Mouse (Mus musculus): ENCODE data around the gene Caskin1. TPM values are rescaled to one million over a fixed set of nuclear protein-coding genes. Genes with fewer than 3 reads are reported as not detected.

The Caskin1 gene
- polyA plus RNA-seq, 1 experiment from 2014 or later, result 14.8 TPM

DNA sequence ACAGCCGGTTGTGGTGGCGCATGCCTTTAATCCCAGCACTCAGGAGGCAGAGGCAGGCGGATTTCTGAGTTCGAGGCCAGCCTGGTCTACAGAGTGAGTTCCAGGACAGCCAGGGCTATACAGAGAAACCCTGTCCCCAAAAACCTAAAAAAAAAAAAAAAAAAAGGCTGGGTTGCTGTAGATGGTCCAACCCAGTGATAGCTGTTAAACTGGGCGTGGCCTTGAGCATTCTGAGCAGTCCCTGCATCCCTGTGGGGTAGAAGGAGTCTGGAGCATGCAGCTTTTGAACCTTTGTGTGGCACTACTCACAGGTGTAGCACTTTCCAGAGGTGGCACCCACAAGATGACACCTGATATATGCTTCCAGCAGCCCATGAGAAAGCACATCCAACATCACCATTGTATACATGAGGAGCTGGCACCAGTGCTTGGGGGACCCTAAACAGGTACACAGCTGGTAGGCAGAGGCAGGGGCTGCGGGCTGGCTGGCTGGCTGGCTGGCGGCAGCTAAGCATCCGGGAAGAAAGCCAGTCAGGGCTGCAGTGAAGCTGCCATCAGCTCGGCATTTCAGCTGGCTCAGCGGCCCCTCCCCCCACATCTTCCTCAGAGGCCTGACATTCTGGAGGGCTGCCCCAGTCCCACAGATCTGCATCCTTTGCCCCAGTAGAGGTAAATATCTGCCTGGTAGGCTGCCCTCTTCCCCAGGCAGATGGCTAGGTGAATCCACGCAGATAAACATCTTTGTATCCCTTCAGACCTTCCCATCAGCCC is 3.1 kb upstream of the Caskin1 start:
- WGBS, result 47% methylated on average over 11 of the region's 11 CpGs
- H3K9me3 ChIP-seq, result no peaks in the 10 kb centered on the region
- peak overlapping the region; percentile 6; the same call in 1 of the 2 replicates for H3K4me2 ChIP-seq
- no peak for ATAC-seq (ENCODE audit: low FRiP score)
- peaks cover 30% of the 10 kb centered on the region for H3K4me1 ChIP-seq
- peaks cover 15% of the 10 kb centered on the region for H3K27me3 ChIP-seq
- peak overlapping the region; percentile 53; the same call in 1 of the 2 replicates for H3K27ac ChIP-seq
- H3K9ac ChIP-seq, result peak overlapping the region; percentile 29; the same call in 1 of the 2 replicates
- no peaks in the 10 kb centered on the region for H3K36me3 ChIP-seq (replicated peaks)
- H3K4me3 ChIP-seq (replicated peaks), result no peak overlapping the region

DNA sequence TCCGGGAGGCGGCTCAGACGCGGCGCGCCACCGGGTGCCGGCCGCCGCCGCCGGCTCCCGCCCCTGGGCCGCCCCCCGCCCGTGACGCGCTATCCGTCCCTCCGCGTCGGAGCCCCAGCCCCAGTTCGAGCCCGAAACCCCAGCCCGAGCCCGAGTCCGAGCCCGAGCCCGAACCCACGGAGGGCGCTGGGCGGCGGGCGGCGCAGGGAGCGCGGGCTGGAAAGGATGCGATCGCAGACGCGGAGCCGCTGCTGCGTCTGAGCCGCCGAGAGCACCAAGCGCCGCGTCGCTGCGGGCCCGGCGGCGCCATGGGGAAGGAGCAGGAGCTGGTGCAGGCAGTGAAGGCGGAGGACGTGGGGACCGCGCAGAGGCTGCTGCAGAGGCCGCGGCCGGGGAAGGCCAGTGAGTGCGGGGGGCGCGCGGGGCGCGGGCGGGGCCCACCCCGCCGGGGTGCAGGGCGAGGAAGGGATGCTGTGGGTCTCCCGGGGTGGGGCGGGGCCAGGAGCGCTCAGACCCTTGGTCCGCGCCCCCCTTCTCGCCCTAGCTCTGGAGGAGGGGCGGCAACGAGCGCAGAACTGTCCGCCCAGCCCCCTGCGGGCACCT is 362 bp downstream of the Caskin1 start:
- under 1% methylated on average over 54 of the region's 81 CpGs for WGBS
- H3K4me2 ChIP-seq, result peak overlapping the region; percentile 92
- peak overlapping the region; percentile 90 for H3K27ac ChIP-seq
- H3K4me3 ChIP-seq (replicated peaks), result peak overlapping the region; percentile 88
- peaks cover 40% of the 10 kb centered on the region for H3K4me1 ChIP-seq
- peak; percentile 82 for ATAC-seq (ENCODE audit: low FRiP score)
- no peaks in the 10 kb centered on the region for H3K9me3 ChIP-seq
- no peaks in the 10 kb centered on the region for H3K36me3 ChIP-seq (replicated peaks)
- H3K27me3 ChIP-seq, result peaks cover 15% of the 10 kb centered on the region
- peak overlapping the region; percentile 90 for H3K9ac ChIP-seq

GRCm38 (mm10) chr17:24489265-24490030 is 1.0 kb downstream of the Caskin1 start:
- Histone ChIP-seq H3K9ac (peak overlapping the region; percentile 90), H3K36me3 (replicated peaks) (no peaks in the 10 kb centered on the region), H3K27ac (peak overlapping the region; percentile 90), H3K4me2 (peak overlapping the region; percentile 92), H3K9me3 (no peaks in the 10 kb centered on the region), H3K4me3 (replicated peaks) (peak overlapping the region; percentile 88), H3K4me1 (peaks cover 40% of the 10 kb centered on the region), H3K27me3 (peaks cover 15% of the 10 kb centered on the region)
- ATAC-seq (ENCODE audit: low FRiP score), result peak; percentile 39
- 22% methylated on average over 18 of the region's 19 CpGs for WGBS

GRCm38 (mm10) chr17:24490399-24490798 is 2.0 kb downstream of the Caskin1 start:
- no peak for ATAC-seq (ENCODE audit: low FRiP score)

DNA sequence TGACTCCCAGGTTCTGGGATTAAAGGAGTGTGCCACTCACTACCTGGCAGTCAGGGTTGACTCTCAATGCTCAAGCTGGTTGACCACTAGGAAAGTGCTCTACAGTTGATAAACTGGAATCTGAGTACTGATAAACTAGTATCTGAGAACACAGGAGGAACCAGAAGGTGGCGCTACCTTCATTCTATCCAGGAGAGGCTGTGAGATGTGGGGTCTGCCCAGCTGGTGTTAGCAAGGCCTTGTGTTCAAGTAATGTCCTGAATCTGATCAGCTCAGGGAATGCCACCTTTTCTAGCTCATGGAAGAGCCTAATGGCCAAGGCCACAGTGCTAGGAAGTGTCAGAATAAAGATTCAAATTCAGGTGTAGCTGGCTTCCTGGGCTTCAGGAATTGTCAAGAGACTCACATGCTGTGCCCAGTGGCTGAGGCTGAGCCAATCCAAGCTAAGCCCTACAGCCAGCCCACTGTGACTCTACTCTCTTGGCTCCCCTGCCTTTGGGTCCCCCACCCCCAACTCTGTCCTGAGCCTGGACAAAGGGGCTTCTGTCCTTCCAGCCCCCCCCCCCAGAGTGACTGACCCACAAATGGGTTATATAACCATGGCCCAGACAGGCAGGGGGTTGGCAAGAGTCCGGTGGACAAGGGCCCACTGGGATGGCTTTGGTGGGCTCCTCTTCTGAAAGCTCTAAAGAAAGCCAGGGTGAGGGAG is 6.4 kb downstream of the Caskin1 start:
- Histone ChIP-seq H3K4me1 (peaks cover 16% of the 10 kb centered on the region), H3K27ac (0 out of 2 replicates have a peak overlapping the region, but pooled peaks have one; percentile 8), H3K4me2 (no peak overlapping the region), H3K9me3 (no peaks in the 10 kb centered on the region), H3K9ac (no peak overlapping the region), H3K4me3 (replicated peaks) (no peak overlapping the region), H3K27me3 (peaks cover 2% of the 10 kb centered on the region; the same call in 1 of the 2 replicates), H3K36me3 (replicated peaks) (peaks cover 38% of the 10 kb centered on the region)
- WGBS, result 38% methylated on average over 2 of the region's 2 CpGs
- no peak for ATAC-seq (ENCODE audit: low FRiP score)

More at GRCm38 (mm10) chr17:24490399-24490798, 2.0 kb downstream of the Caskin1 start:
- Histone ChIP-seq H3K36me3 (replicated peaks) (no peaks in the 10 kb centered on the region), H3K4me2 (peak overlapping the region; percentile 92), H3K27ac (peak overlapping the region; percentile 90), H3K9me3 (no peaks in the 10 kb centered on the region), H3K9ac (no peak overlapping the region), H3K4me1 (peaks cover 36% of the 10 kb centered on the region), H3K27me3 (peaks cover 15% of the 10 kb centered on the region), H3K4me3 (replicated peaks) (0 out of 2 replicates have a peak overlapping the region, but pooled peaks have one; percentile 2)
- WGBS, result 68% methylated on average over 4 of the region's 4 CpGs

- Histone ChIP-seq H3K9ac (no peak overlapping the region), H3K4me3 (replicated peaks) (no peak overlapping the region)
- 72% methylated on average over 3 of the region's 3 CpGs for WGBS
Measured at GRCm38 (mm10) chr17:24495443-24495842, 7.0 kb downstream of the Caskin1 start.

DNA sequence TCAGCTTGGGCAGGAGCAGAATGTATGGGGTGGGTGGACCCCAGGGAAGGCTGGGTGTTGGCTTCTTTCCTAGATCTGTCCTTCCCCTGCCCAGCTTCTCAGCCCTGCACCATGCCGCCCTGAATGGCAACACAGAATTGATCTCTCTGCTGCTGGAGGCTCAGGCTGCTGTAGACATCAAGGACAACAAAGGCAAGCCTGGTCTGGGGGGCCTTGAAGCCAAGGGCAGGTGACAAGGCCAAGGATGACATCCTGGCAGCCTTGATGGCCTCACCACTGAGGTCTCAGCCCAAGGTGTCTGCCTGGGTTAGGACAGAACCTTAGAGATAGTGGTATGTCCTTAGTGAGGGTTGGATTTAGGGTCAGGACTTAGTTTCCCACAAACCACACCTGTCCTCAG is 7.6 kb downstream of the Caskin1 start:
- WGBS, result 100% methylated on average over 1 of the region's 1 CpGs
- H3K9ac ChIP-seq, result no peak overlapping the region
- no peak overlapping the region for H3K27ac ChIP-seq
- H3K36me3 ChIP-seq (replicated peaks), result peaks cover 50% of the 10 kb centered on the region
- H3K9me3 ChIP-seq, result no peaks in the 10 kb centered on the region
- H3K4me3 ChIP-seq (replicated peaks), result no peak overlapping the region
- H3K4me1 ChIP-seq, result peaks cover 4% of the 10 kb centered on the region; the same call in 1 of the 2 replicates
- H3K27me3 ChIP-seq, result no peaks in the 10 kb centered on the region
- no peak for ATAC-seq (ENCODE audit: low FRiP score)
- H3K4me2 ChIP-seq, result no peak overlapping the region

More at GRCm38 (mm10) chr17:24495443-24495842, 7.0 kb downstream of the Caskin1 start:
- H3K4me1 ChIP-seq, result peaks cover 10% of the 10 kb centered on the region
- H3K9me3 ChIP-seq, result no peaks in the 10 kb centered on the region
- H3K27me3 ChIP-seq, result no peaks in the 10 kb centered on the region
- H3K4me2 ChIP-seq, result no peak overlapping the region
- no peak overlapping the region for H3K27ac ChIP-seq
- peaks cover 45% of the 10 kb centered on the region for H3K36me3 ChIP-seq (replicated peaks)
- ATAC-seq (ENCODE audit: low FRiP score), result no peak

DNA sequence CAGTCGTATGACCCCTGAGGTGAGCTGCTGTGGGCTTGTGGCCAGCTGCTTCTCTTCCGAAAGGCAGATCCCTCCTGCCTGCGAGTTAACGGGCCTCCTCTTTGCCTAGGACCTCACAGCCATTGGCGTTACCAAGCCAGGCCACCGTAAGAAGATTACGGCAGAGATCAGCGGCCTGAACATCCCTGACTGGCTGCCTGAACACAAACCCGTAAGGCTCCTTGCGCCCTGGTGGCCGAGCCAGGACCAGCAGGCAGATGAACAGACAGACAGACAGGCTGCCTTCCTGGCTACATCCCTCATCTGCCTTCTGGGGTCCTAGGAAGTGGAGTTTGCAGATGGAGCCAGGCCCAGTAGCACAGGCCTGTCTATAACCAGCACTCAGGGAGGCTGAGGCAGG is 13.8 kb downstream of the Caskin1 start:
- Histone ChIP-seq H3K9ac (no peak overlapping the region), H3K9me3 (no peaks in the 10 kb centered on the region), H3K4me3 (replicated peaks) (no peak overlapping the region), H3K27me3 (no peaks in the 10 kb centered on the region), H3K4me1 (peaks cover 4% of the 10 kb centered on the region; the same call in 1 of the 2 replicates), H3K27ac (no peak overlapping the region), H3K4me2 (no peak overlapping the region), H3K36me3 (replicated peaks) (peaks cover 82% of the 10 kb centered on the region)
- WGBS, result 32% methylated on average over 11 of the region's 11 CpGs
- no peak for ATAC-seq (ENCODE audit: low FRiP score)

GRCm38 (mm10) chr17:24504085-24504484 is 15.7 kb downstream of the Caskin1 start:
- peaks cover 84% of the 10 kb centered on the region for H3K36me3 ChIP-seq (replicated peaks)
- ATAC-seq (ENCODE audit: low FRiP score), result no peak
- H3K9me3 ChIP-seq, result no peaks in the 10 kb centered on the region
- no peak overlapping the region for H3K4me3 ChIP-seq (replicated peaks)
- peaks cover 4% of the 10 kb centered on the region; the same call in 1 of the 2 replicates for H3K4me1 ChIP-seq
- no peak overlapping the region for H3K27ac ChIP-seq
- H3K9ac ChIP-seq, result no peak overlapping the region
- WGBS, result 91% methylated on average over 10 of the region's 10 CpGs
- 0 out of 2 replicates have a peak, but pooled peaks cover 3% of the 10 kb centered on the region for H3K27me3 ChIP-seq
- H3K4me2 ChIP-seq, result no peak overlapping the region

- H3K36me3 ChIP-seq (replicated peaks), result peaks cover 84% of the 10 kb centered on the region
- H3K27ac ChIP-seq, result no peak overlapping the region
- H3K27me3 ChIP-seq, result 0 out of 2 replicates have a peak, but pooled peaks cover 3% of the 10 kb centered on the region
- H3K9me3 ChIP-seq, result no peaks in the 10 kb centered on the region
- H3K9ac ChIP-seq, result no peak overlapping the region
- WGBS, result 94% methylated on average over 28 of the region's 30 CpGs
- peaks cover 4% of the 10 kb centered on the region; the same call in 1 of the 2 replicates for H3K4me1 ChIP-seq
- H3K4me3 ChIP-seq (replicated peaks), result no peak overlapping the region
- no peak overlapping the region for H3K4me2 ChIP-seq
- no peak for ATAC-seq (ENCODE audit: low FRiP score)
Measured at GRCm38 (mm10) chr17:24505286-24505955, 17.0 kb downstream of the Caskin1 start.
